Mouse (Mus musculus) CD4-positive, CD25-positive, alpha-beta regulatory T cell, adult 4 months (primary cell): ENCODE results near the gene Wdfy2. TPM values are rescaled to one million over a fixed set of nuclear protein-coding genes. Genes with fewer than 3 reads are reported as not detected.

ENCODE experiments used
- ATAC-seq: one replicate; pipeline ENCODE4 v1.8.0; 2017
- polyA plus RNA-seq, 2 experiments: library from polyadenylated mRNA; unstranded; fragments of 100-300 nt; shearing (Covaris generic); gene quantifications; one replicate each; pipeline ENCODE4 v1.2.1; 2017

The Wdfy2 gene
- polyA plus RNA-seq, 2 experiments from 2014 or later = 4.5 to 6.2 TPM

- ATAC-seq = no peak
These were observed 6.7 kb downstream of the Wdfy2 start for GRCm38 (mm10) chr14:62844226-62844625.

GRCm38 (mm10) chr14:62845011-62845840 lies 7.7 kb downstream of the Wdfy2 start:
- no peak for ATAC-seq

GRCm38 (mm10) chr14:62850980-62851379 lies 13.5 kb downstream of the Wdfy2 start:
- ATAC-seq = peak; percentile 53

DNA sequence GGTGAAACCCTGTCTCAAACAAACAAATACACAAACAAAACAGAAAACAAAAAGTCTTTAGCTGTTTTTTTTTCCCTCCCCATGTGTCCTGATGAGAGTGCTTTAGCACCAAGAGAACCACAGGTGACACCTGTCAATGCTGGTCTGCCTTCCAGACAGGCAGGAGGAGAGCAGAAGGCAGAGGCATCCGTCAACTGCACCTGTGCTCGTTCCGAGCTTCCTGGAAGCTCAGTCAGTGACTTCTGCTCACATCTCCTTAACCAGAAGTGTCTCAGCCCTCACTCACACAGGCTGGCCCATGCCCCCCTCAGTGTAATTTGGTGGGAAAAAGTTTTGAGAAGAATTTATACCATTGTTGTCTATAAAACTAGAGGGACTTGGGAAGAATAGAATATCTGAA lies 15.4 kb downstream of the Wdfy2 start:
- no peak for ATAC-seq

DNA sequence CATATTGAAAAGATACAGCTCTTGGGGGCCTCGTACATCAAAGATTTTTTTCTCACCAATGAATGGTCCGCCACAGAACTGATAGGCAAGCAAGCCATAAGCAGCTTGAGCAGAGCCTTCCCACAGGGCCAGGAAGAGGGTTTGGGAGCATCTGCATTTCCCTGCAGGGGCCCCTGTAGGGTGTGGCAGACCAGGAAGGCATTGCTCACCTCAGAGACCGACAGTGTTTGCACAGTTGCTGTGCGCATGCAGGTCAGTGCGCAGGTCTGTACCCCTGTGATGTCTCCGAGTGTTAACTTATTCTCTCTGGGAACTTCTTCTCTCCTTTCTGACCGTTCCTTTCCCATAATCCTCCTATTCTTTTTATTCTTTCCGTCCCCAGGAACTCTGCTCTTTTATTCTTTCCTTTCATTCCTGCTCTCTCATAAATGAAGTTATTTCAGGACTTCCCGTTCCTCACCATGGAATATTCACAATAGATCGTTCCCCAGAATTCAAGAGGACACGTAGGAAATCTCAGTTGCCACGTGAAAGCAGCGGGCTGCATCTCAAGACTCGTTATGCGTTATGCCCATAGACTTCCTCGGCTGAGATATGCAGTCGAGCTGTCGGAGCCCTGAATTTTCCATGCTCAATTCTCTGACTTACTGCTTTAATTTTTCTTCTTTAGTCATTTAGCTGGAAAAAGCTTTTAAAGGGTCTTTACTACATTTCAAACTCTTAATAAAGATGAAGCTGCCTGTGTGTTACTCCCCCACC lies 17.8 kb downstream of the Wdfy2 start:
- ATAC-seq = no peak

GRCm38 (mm10) chr14:62855863-62856262 lies 18.4 kb downstream of the Wdfy2 start:
- ATAC-seq = no peak

DNA sequence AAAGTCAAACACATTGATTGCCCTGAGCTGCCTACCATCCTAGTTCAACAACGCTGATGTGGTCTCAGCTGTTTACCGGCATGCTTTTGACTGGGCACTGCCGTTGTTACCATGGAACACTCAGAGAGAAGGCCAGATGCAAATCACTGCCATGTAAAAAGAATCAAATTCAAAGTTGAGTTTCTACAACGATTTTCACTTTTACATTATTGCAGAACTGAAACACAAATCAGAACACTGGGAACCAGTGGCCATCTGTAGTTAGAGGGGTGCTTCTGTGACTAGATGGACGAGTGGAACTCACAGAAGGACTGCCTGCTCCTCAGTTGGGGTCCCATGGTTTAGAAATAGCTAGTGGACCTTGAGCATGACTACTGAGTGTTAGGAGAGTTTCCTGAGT lies 19.0 kb downstream of the Wdfy2 start:
- ATAC-seq = no peak

GRCm38 (mm10) chr14:62857879-62858278 lies 20.4 kb downstream of the Wdfy2 start:
- no peak for ATAC-seq

DNA sequence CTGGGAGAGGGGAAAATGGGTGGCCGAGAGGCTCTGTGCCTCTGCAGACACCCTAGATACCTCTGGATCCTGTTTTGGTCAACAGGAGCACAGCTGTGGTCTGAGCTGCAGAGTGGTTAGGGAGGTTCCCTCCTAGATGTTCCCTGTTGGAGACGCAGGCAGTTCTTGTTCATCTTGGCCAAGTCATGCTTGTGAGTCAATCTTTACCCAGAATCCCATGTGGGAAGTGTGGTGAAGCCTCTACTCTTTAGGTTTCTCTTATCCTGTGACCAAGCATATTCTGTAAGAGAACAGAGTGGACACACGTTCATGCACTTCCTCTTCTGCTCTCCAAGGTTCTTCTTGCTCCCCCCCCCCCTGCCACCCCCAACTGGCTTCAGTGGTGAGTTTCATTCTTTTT lies 20.8 kb downstream of the Wdfy2 start:
- no peak for ATAC-seq

- peak; percentile 73 for ATAC-seq
These were observed 25.1 kb downstream of the Wdfy2 start for GRCm38 (mm10) chr14:62862564-62862963.

- peak; percentile 32 for ATAC-seq
These were observed 26.8 kb downstream of the Wdfy2 start for GRCm38 (mm10) chr14:62864254-62864653.

DNA sequence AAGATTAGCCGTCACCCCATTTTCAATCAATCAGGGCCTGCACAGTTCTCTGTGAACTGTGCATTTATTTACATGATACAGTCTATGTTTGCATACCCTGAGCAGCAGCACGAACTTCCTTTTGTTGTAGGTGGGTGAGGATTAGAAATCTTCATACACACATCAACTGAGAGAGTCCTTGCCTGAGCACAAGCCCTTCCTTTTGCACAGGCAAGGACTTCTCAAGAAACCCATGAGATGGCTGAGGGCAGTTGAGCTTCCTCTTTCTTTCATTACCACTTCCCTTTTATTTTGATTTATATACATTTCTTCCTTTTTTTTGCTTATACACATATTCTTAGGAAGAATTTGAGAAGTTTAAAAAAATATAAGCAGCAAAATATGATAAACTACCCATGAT lies 27.9 kb downstream of the Wdfy2 start:
- no peak for ATAC-seq

GRCm38 (mm10) chr14:62867069-62867468 lies 29.6 kb downstream of the Wdfy2 start:
- ATAC-seq = no peak

- no peak for ATAC-seq
These were observed 30.1 kb downstream of the Wdfy2 start for GRCm38 (mm10) chr14:62867576-62867975.

DNA sequence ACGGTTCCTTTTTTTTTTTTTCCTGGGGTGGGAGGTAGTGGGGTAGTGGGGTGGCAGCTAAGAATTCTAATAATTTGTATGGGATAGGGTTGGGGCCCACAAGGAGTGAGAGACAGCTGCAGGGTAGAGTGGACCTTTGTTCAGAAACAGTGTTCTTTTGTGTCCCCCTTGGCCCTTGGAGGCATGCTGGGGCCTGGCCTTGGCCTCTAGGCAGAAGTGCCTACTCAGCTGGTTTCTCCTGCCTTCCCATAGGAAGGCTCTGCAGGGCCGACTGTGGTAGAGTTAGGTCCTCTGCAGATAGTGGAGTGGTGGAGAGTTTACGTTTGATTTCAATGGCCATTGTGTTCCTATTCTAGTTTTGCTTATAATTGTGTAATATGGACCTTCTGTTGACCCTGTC lies 30.8 kb downstream of the Wdfy2 start:
- no peak for ATAC-seq

GRCm38 (mm10) chr14:62870238-62870638 lies 32.8 kb downstream of the Wdfy2 start:
- ATAC-seq = peak; percentile 78

- ATAC-seq = no peak
These were observed 34.0 kb downstream of the Wdfy2 start for GRCm38 (mm10) chr14:62871431-62871830.

GRCm38 (mm10) chr14:62871932-62872331 lies 34.5 kb downstream of the Wdfy2 start:
- ATAC-seq = peak; percentile 21

- ATAC-seq = no peak
These were observed 36.3 kb downstream of the Wdfy2 start for GRCm38 (mm10) chr14:62873820-62874219.

DNA sequence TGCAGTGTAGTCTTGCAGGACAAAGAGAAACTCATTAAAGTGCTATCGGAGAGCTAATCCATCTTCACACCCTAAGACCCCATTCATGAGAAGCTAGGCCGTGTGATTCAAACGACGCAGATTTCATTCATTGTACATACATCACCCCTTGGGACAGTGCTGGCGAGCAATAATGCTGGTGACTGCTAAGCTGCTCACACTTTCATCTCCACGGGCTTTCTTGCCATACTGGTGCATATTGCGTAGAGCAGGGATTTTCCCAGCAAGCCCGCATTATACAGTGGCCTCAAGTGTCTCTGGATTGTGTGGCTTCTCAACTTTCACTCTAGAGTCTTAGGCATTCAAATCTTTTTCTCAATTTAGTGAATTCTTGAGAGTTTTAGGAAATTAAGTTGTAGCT lies 36.9 kb downstream of the Wdfy2 start:
- ATAC-seq = no peak

DNA sequence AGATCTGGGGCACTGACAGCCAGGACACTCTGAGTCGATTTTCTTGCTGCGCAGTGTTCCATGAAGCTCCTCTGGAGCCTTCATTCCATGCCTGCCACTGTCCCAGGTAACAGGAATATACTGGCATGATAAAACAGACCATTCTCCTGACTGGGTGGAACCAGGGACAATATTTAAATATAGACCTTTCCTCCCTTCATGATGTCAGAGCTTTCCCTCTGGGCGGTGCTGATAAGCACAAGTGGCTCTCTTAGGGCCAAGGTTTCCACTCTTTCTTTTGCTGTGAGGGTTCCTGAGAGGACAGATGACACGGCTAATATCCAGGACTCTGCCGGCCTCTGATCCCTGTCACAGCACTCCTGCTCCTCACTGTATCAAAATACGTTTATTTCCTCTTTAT lies 40.6 kb downstream of the Wdfy2 start:
- ATAC-seq = no peak

GRCm38 (mm10) chr14:62878634-62879430 lies 41.4 kb downstream of the Wdfy2 start:
- ATAC-seq = no peak

GRCm38 (mm10) chr14:62879497-62879896 lies 42.0 kb downstream of the Wdfy2 start:
- peak; percentile 86 for ATAC-seq
